In genomic region chr8:126008945-126009344, GRCm38 (mm10) we compare ENCODE assay signal across 23 mouse cellular contexts. TPM values are rescaled to one million over a fixed set of nuclear protein-coding genes. Genes with fewer than 3 reads are reported as not detected.
DNase-seq lines count a peak whose midpoint lies in the region; ATAC-seq and TF ChIP-seq lines count a peak whose summit lies in the region.
"Had no signal": no experiment of that assay in that cellular context is flagged by ENCODE, and none has a peak within 500 bp of the region (broad histone marks: within the 10 kb centered on the region; RNA-seq: fewer than 3 reads in every experiment).

No protein-coding gene starts in this region.

- no peak overlapping the region for H3K4me2 ChIP-seq in hindbrain, embryonic 12.5 days (replicated peaks)
- no peak overlapping the region for H3K4me2 ChIP-seq in forebrain, embryonic 11.5 days (ENCODE audit: low read depth, low read length, severe bottlenecking)
- H3K4me2 ChIP-seq: embryonic facial prominence, embryonic 13.5 days; forebrain, embryonic 13.5 days; heart, embryonic 15.5 days had no signal

- no peaks in the 10 kb centered on the region for H3K9me3 ChIP-seq in hindbrain, embryonic 12.5 days (replicated peaks)
- H3K9me3 ChIP-seq in forebrain, embryonic 11.5 days (ENCODE audit: control insufficient read depth, low read length) = no peaks in the 10 kb centered on the region
- H3K9me3 ChIP-seq: embryonic facial prominence, embryonic 13.5 days; forebrain, embryonic 13.5 days; heart, embryonic 10.5 days; heart, embryonic 15.5 days had no signal

- H3K4me3 ChIP-seq in small intestine, adult 2 months (ENCODE audit: low read depth, low read length) = no peak overlapping the region
- H3K4me3 ChIP-seq in hindbrain, embryonic 12.5 days = no peak overlapping the region
- H3K4me3 ChIP-seq in forebrain, embryonic 11.5 days (ENCODE audit: low read depth, low read length) = no peak overlapping the region
- H3K4me3 ChIP-seq: embryonic facial prominence, embryonic 13.5 days; forebrain, embryonic 13.5 days; gastrocnemius, adult 2 months; heart, embryonic 10.5 days; heart, embryonic 15.5 days had no signal

- no peak overlapping the region for H3K9ac ChIP-seq in hindbrain, embryonic 12.5 days
- H3K9ac ChIP-seq in forebrain, embryonic 11.5 days (ENCODE audit: low read length) = no peak overlapping the region
- H3K9ac ChIP-seq: embryonic facial prominence, embryonic 13.5 days; forebrain, embryonic 13.5 days; forebrain, postnatal 0 days; heart, embryonic 15.5 days had no signal

- WGBS in small intestine, adult 2 months = 72% methylated on average over 2 of the region's 2 CpGs
- WGBS in hindbrain, embryonic 12.5 days = 94% methylated on average over 2 of the region's 2 CpGs
- 97% methylated on average over 2 of the region's 2 CpGs for WGBS in forebrain, embryonic 11.5 days

- no peaks in the 10 kb centered on the region for H3K36me3 ChIP-seq in small intestine, adult 2 months (ENCODE audit: control insufficient read depth, insufficient read depth, low read length)
- H3K36me3 ChIP-seq in hindbrain, embryonic 12.5 days = no peaks in the 10 kb centered on the region
- no peaks in the 10 kb centered on the region for H3K36me3 ChIP-seq in forebrain, embryonic 11.5 days (ENCODE audit: control insufficient read depth, insufficient read depth, low read length)
- H3K36me3 ChIP-seq: embryonic facial prominence, embryonic 13.5 days; heart, embryonic 10.5 days; heart, embryonic 15.5 days had no signal

- peaks cover 35% of the 10 kb centered on the region for H3K4me1 ChIP-seq in small intestine, adult 2 months (ENCODE audit: control insufficient read depth, insufficient read depth, insufficient read length, low read length)
- H3K4me1 ChIP-seq in hindbrain, embryonic 12.5 days = no peaks in the 10 kb centered on the region; the same call in 1 of the 2 replicates
- no peaks in the 10 kb centered on the region for H3K4me1 ChIP-seq in forebrain, embryonic 11.5 days (replicated peaks; ENCODE audit: control insufficient read depth, insufficient read depth, low read length)
- H3K4me1 ChIP-seq: forebrain, embryonic 13.5 days; heart, embryonic 10.5 days; heart, embryonic 15.5 days had no signal

- H3K27ac ChIP-seq in small intestine, adult 2 months (ENCODE audit: insufficient read depth, low read depth, low read length) = peak overlapping the region; percentile 88
- H3K27ac ChIP-seq in hindbrain, embryonic 12.5 days = no peak overlapping the region
- no peak overlapping the region for H3K27ac ChIP-seq in forebrain, embryonic 11.5 days (ENCODE audit: low read depth, low read length)
- H3K27ac ChIP-seq: embryonic facial prominence, embryonic 13.5 days; forebrain, embryonic 13.5 days; gastrocnemius, adult 2 months; heart, embryonic 10.5 days; heart, embryonic 15.5 days; kidney, postnatal 0 days had no signal

- H3K27me3 ChIP-seq in small intestine, adult 2 months (ENCODE audit: control insufficient read depth, insufficient read depth, low read length) = no peaks in the 10 kb centered on the region
- no peaks in the 10 kb centered on the region for H3K27me3 ChIP-seq in hindbrain, embryonic 12.5 days
- no peaks in the 10 kb centered on the region for H3K27me3 ChIP-seq in forebrain, embryonic 11.5 days (ENCODE audit: control insufficient read depth, insufficient read depth, low read length)
- H3K27me3 ChIP-seq: embryonic facial prominence, embryonic 13.5 days; forebrain, embryonic 13.5 days; heart, embryonic 15.5 days had no signal

- no peak for TF ChIP-seq CTCF in small intestine, adult 2 months (IDR thresholded peaks at IDR 0.05; ENCODE audit: extremely low read depth, insufficient read length, insufficient replicate concordance, low read depth, low read length)

- no peak for TF ChIP-seq POLR2A in small intestine, adult 2 months (IDR thresholded peaks at IDR 0.05; ENCODE audit: low read depth, low read length)

- peak; percentile 65 for DNase-seq in cerebellum, adult 11-12 months
- peak; percentile 67 for DNase-seq in brain, adult 2 months (ENCODE audit: low read depth, low spot score)
- DNase-seq in cerebellum, postnatal 10 days = peak; percentile 64 to 70
- no peak for DNase-seq in embryo, embryonic 10.5 days (ENCODE audit: low spot score)
- DNase-seq in forebrain, embryonic 11.5 days (ENCODE audit: low spot score) = no peak
- DNase-seq: adrenal gland, adult 8-10 months; adrenal gland, postnatal 36 days; forebrain, postnatal 0 days; gastrocnemius, adult 2 months; gastrocnemius, postnatal 25 days; heart, adult 11 months; heart, postnatal 36 days; kidney, adult 11 months; kidney, adult 9 months had no signal

- ATAC-seq in cerebellum, adult (ENCODE audit: insufficient number of reproducible peaks, low FRiP score, low TSS enrichment) = no peak
- ATAC-seq in hindbrain, embryonic 12.5 days (ENCODE audit: low FRiP score) = no peak
- ATAC-seq in forebrain, embryonic 11.5 days (replicated peaks; ENCODE audit: low FRiP score) = no peak
- ATAC-seq: forebrain, embryonic 13.5 days; forebrain, postnatal 0 days; hindbrain, embryonic 16.5 days had no signal

RNA-seq across cellular contexts. Expression of gene Kcnk1, which starts 14.0 kb away (rescaled TPM):
- polyA plus RNA-seq in small intestine, adult 2 months (2012; rRNA removed) = 30.0 and 40.5 TPM in 2 replicates
- polyA plus RNA-seq in hindbrain, embryonic 12.5 days (2016; fragmentation: Nextera tagmentation; extraction: Ambion mirVana) = 12.7 and 14.2 TPM in 2 replicates
- polyA plus RNA-seq in forebrain, embryonic 11.5 days (2014; fragmentation: Nextera tagmentation; extraction: Ambion mirVana) = 8.3 and 8.9 TPM in 2 replicates

Comparison
In these comparisons a context has a peak if more than half of its experiments do, and no peak if none do; other contexts are left out.
1. DNase-seq: peak in cerebellum, adult 11-12 months (single experiment), brain, adult 2 months (single experiment) and cerebellum, postnatal 10 days (2 of 2); none in embryo, embryonic 10.5 days (single experiment) and forebrain, embryonic 11.5 days (single experiment).